Mouse (Mus musculus): ENCODE measurements around the gene Fkbp15. TPM values are rescaled to one million over a fixed set of nuclear protein-coding genes. Genes with fewer than 3 reads are reported as not detected.
A peak's percentile ranks its signal among the peaks of the same experiment; 100 is the strongest.

The Fkbp15 gene
- polyA plus RNA-seq, 1 experiment from 2014 or later, result 18.1 TPM

DNA sequence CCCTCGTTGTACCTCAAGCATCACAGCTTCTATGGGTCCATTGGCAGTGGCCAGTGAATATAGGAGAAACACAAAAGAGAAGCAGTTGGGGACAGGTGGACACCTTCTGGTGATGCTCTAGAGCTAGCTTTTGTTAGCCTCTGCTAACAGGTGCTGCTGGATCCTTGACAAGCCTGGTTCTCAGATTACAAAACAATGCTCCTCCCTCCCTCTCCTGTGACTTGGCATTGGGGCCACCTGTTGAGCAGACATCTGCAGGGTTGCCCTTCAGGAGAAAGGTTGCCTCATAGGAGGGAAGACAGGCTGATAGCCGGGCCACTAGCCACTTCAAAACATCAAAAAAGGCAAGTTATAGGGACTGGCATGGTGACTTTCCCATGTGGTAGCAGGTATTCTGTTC lies 98.1 kb downstream of the Fkbp15 start, which contains the start of gene Slc31a2:
Slc31a2 (plus strand) TSS at position 287 of the 400 bp plus-strand sequence.
- Histone ChIP-seq H3K27ac (replicated peaks) (no peak within 1 kb of the TSS), H3K36me3 (replicated peaks) (no peaks in the 10 kb centered on the region), H3K9me3 (no peaks in the 10 kb centered on the region), H3K4me1 (0 out of 2 replicates have a peak, but pooled peaks cover 3% of the 10 kb centered on the region), H3K27me3 (replicated peaks; ENCODE audit: low read depth, poor library complexity, severe bottlenecking) (no peaks in the 10 kb centered on the region), H3K4me3 (no peak within 1 kb of the TSS)
- peak; percentile 7 for DNase-seq (ENCODE audit: low spot score)
- WGBS, result 46% methylated on average over 2 of the region's 2 CpGs

DNA sequence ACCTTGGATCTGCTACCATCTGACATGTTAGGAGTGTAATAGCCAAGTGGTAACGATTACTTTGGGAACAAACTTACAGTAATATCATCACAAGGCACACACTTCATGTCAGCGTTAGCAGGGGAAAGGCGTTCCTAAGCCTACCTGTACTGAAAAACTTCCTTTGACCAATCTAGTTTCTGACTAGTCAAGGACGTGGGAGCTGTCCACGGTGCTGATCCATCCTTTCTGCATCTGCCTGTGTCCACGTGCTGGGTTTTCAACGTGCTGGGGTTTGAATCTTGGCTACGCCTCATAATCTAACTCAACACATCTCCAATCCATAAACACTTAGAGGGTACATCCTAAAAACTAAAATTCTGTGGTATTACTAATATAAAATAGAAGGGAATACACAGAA lies 103.4 kb downstream of the Fkbp15 start:
- no peak overlapping the region for H3K27ac ChIP-seq (replicated peaks)
- H3K4me3 ChIP-seq, result no peak overlapping the region
- H3K9me3 ChIP-seq, result no peaks in the 10 kb centered on the region
- no peaks in the 10 kb centered on the region for H3K4me1 ChIP-seq
- no peaks in the 10 kb centered on the region for H3K36me3 ChIP-seq (replicated peaks)
- WGBS, result 31% methylated on average over 8 of the region's 8 CpGs
- peak; percentile 74 for DNase-seq (ENCODE audit: low spot score)
- no peaks in the 10 kb centered on the region for H3K27me3 ChIP-seq (replicated peaks; ENCODE audit: low read depth, poor library complexity, severe bottlenecking)

DNA sequence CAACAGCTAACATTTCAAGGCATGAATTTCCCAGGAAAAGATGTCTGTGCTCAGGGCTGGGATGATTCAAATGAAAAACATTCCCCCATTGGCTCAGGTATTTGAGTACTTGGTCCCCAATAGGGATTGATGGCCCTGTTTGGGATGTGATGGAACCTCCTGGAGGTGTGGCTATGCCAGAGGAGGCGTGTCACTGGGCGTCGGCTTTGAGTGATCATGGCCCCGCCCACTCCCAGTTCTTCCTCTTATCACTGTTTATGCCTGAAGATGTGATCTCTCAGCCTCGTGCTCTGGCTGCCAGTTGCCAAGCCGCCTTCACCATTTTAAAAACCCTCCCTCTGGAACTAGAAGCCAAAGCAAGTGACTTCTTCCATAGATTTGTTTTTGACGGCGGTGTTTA lies 105.8 kb downstream of the Fkbp15 start:
- 74% methylated on average over 8 of the region's 8 CpGs for WGBS
- no peaks in the 10 kb centered on the region for H3K36me3 ChIP-seq (replicated peaks)
- no peak for DNase-seq (ENCODE audit: low spot score)

DNA sequence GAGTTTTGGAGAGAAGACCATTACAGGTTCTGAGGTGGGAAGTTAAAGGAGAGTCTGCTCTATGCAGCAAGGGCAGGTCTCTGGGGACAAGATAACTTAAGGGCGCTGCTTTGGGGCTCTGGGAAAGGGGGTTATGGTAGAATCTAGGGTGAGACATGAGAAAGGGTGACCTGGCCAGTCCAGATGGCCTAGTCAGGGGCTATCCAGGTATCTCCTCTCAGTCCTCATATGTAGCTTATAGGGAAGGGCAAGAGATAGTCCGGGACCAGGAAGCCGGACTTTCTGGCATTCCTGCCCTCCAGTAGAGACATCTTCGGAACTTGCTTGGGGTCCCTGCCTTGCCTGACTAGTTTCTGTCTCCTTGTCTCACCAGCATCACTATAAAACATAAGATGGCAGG lies 108.6 kb downstream of the Fkbp15 start:
- Histone ChIP-seq H3K36me3 (replicated peaks) (no peaks in the 10 kb centered on the region), H3K27me3 (replicated peaks; ENCODE audit: low read depth, poor library complexity, severe bottlenecking) (no peaks in the 10 kb centered on the region), H3K9me3 (no peaks in the 10 kb centered on the region), H3K4me1 (no peaks in the 10 kb centered on the region), H3K4me3 (no peak overlapping the region), H3K27ac (replicated peaks) (no peak overlapping the region)
- no peak for DNase-seq (ENCODE audit: low spot score)
- 91% methylated on average over 4 of the region's 4 CpGs for WGBS

More for the DNA sequence above, 105.8 kb downstream of the Fkbp15 start:
- Histone ChIP-seq H3K4me3 (no peak overlapping the region), H3K27ac (replicated peaks) (no peak overlapping the region), H3K9me3 (no peaks in the 10 kb centered on the region), H3K4me1 (no peaks in the 10 kb centered on the region), H3K27me3 (replicated peaks; ENCODE audit: low read depth, poor library complexity, severe bottlenecking) (no peaks in the 10 kb centered on the region)

DNA sequence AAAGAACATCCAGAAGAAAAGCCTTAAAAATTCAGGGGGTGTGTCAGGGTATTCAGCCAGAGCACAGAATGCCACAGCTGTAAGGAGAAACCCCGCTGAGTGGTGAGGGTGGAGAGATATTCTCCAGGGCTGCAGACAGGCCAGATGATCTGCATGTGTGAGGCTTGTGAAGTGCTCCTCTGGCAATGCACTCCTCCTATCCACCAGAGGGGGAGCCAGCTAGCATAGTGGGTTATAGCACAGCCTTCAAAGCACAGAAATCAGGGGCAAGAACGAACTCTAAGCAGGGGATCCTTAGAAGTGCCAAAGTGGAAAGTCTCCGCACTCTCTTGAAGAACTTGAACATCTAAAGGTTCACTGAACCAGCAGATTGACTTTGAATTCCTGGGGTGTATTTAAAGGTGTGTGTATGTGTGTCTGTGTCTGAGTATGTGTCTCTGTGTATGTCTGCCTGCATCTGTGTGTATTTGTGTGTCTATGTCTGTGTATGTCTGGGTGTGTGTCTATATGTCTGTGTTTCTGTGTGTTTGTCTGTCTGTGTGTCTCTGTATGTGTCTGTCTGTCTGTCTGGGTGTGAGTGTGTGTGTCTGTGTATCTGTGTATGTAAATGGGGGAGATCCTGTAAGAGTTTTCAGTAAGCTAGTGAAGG lies 109.3 kb downstream of the Fkbp15 start:
- 41% methylated on average over 3 of the region's 3 CpGs for WGBS
- Histone ChIP-seq H3K4me1 (no peaks in the 10 kb centered on the region), H3K4me3 (no peak overlapping the region), H3K9me3 (no peaks in the 10 kb centered on the region), H3K36me3 (replicated peaks) (no peaks in the 10 kb centered on the region), H3K27me3 (replicated peaks; ENCODE audit: low read depth, poor library complexity, severe bottlenecking) (no peaks in the 10 kb centered on the region), H3K27ac (replicated peaks) (no peak overlapping the region)
- DNase-seq (ENCODE audit: low spot score), result peak; percentile 37

Other genes with a start within 250 kb of the Fkbp15 start
- gene Mup21, start 209.7 kb downstream of the Fkbp15 start, polyA plus RNA-seq (2016; fragmentation: Nextera tagmentation; extraction: Ambion mirVana), result not detected in 2 replicates
- gene Zfp37, start 129.5 kb downstream of the Fkbp15 start, polyA plus RNA-seq (2016; fragmentation: Nextera tagmentation; extraction: Ambion mirVana), result 18.7 and 19.8 TPM in 2 replicates
- 10.2 and 10.7 TPM in 2 replicates for gene Slc31a2, start 98.0 kb downstream of the Fkbp15 start, polyA plus RNA-seq (2016; fragmentation: Nextera tagmentation; extraction: Ambion mirVana)
- gene Slc31a1, start 179 bp upstream of the Fkbp15 start, polyA plus RNA-seq (2016; fragmentation: Nextera tagmentation; extraction: Ambion mirVana), result 45.5 and 48.0 TPM in 2 replicates
- 207 and 215 TPM in 2 replicates for gene Cdc26, start 48.1 kb upstream of the Fkbp15 start, polyA plus RNA-seq (2016; fragmentation: Nextera tagmentation; extraction: Ambion mirVana)
- gene Prpf4, start 48.2 kb upstream of the Fkbp15 start, polyA plus RNA-seq (2016; fragmentation: Nextera tagmentation; extraction: Ambion mirVana), result 37.1 and 37.2 TPM in 2 replicates
- not detected in 2 replicates for gene Rnf183, start 74.7 kb upstream of the Fkbp15 start, polyA plus RNA-seq (2016; fragmentation: Nextera tagmentation; extraction: Ambion mirVana)
- 9.9 and 11.0 TPM in 2 replicates for gene Wdr31, start 110.3 kb upstream of the Fkbp15 start, polyA plus RNA-seq (2016; fragmentation: Nextera tagmentation; extraction: Ambion mirVana)
- 1.8 and 2.6 TPM in 2 replicates for gene Bspry, start 119.5 kb upstream of the Fkbp15 start, polyA plus RNA-seq (2016; fragmentation: Nextera tagmentation; extraction: Ambion mirVana)
- gene Hdhd3, start 142.9 kb upstream of the Fkbp15 start, polyA plus RNA-seq (2016; fragmentation: Nextera tagmentation; extraction: Ambion mirVana), result 11.0 and 13.2 TPM in 2 replicates
- 106 and 114 TPM in 2 replicates for gene Alad, start 159.4 kb upstream of the Fkbp15 start, polyA plus RNA-seq (2016; fragmentation: Nextera tagmentation; extraction: Ambion mirVana)
- gene Pole3, start 164.5 kb upstream of the Fkbp15 start, polyA plus RNA-seq (2016; fragmentation: Nextera tagmentation; extraction: Ambion mirVana), result 117 and 120 TPM in 2 replicates
- gene 4933430I17Rik, start 164.8 kb upstream of the Fkbp15 start, polyA plus RNA-seq (2016; fragmentation: Nextera tagmentation; extraction: Ambion mirVana), result 1.1 and 1.3 TPM in 2 replicates
- gene Rgs3, start 199.3 kb upstream of the Fkbp15 start, polyA plus RNA-seq (2016; fragmentation: Nextera tagmentation; extraction: Ambion mirVana), result 35.4 and 35.5 TPM in 2 replicates

Data from embryonic facial prominence, embryonic 10.5 days (tissue).